Mouse (Mus musculus) erythroblast, adult 5-6 weeks (primary cell): ENCODE measurements around the gene Fam196a. TPM values are rescaled to one million over a fixed set of nuclear protein-coding genes. Genes with fewer than 3 reads are reported as not detected.

Source experiments
- ATAC-seq: replicated peaks from 2 replicates; pipeline ENCODE4 v1.8.0; 2016; ENCODE audit warnings: moderate number of reproducible peaks, mild to moderate bottlenecking, moderate TSS enrichment, inconsistent platforms; ENCODE audit not compliant: poor library complexity, low FRiP score, severe bottlenecking
- total RNA-seq, 2 experiments: library from RNA; stranded (forward) in 1 of 2; stranded (reverse) in 1 of 2; fragments of 150-400 nt in 1 of 2; fragments of 200-764, 138-1000 nt in 1 of 2; gene quantifications; 2 replicates each; pipeline versions ENCODE4 v1.2.3 to v1.2.4; 2015 to 2017; ENCODE audit warnings: low replicate concordance in 2 of 2

Gene Fam196a
- total RNA-seq (2015; ENCODE audit: low replicate concordance) (not detected in 2 replicates), total RNA-seq (2017; ENCODE audit: low replicate concordance) (0.14 TPM in 1 of 2 replicates, not detected in the other)

GRCm38 (mm10) chr7:134937927-134938609 is at the start of gene Fam196a:
Gene Fam196a (minus strand): TSS chr7:134938430.
- no peak for ATAC-seq

- no peak for ATAC-seq
Observed at GRCm38 (mm10) chr7:134961608-134962007, 23.4 kb upstream of the Fam196a start.

- ATAC-seq = no peak
Observed at GRCm38 (mm10) chr7:134960871-134961270, 22.6 kb upstream of the Fam196a start.

- no peak for ATAC-seq
Observed at GRCm38 (mm10) chr7:134959086-134959485, 20.9 kb upstream of the Fam196a start.

GRCm38 (mm10) chr7:134945925-134946716 is 7.9 kb upstream of the Fam196a start:
- no peak for ATAC-seq

GRCm38 (mm10) chr7:134943701-134944100 is 5.5 kb upstream of the Fam196a start:
- no peak for ATAC-seq

- ATAC-seq = no peak
Observed at GRCm38 (mm10) chr7:134943063-134943462, 4.8 kb upstream of the Fam196a start.

- ATAC-seq = no peak
Observed at GRCm38 (mm10) chr7:134941891-134942290, 3.7 kb upstream of the Fam196a start.

GRCm38 (mm10) chr7:134937471-134937926 is 731 bp downstream of the Fam196a start:
- ATAC-seq = no peak

GRCm38 (mm10) chr7:134931886-134932285 is 6.3 kb downstream of the Fam196a start:
- ATAC-seq = no peak

GRCm38 (mm10) chr7:134901992-134902391 is 36.2 kb downstream of the Fam196a start:
- no peak for ATAC-seq

GRCm38 (mm10) chr7:134899462-134899861 is 38.8 kb downstream of the Fam196a start:
- ATAC-seq = no peak

GRCm38 (mm10) chr7:134894604-134895003 is 43.6 kb downstream of the Fam196a start:
- ATAC-seq = no peak

- ATAC-seq = no peak
Observed at GRCm38 (mm10) chr7:134892972-134893371, 45.3 kb downstream of the Fam196a start.

- no peak for ATAC-seq
Observed at GRCm38 (mm10) chr7:134892449-134892871, 45.8 kb downstream of the Fam196a start.

GRCm38 (mm10) chr7:134883516-134883915 is 54.7 kb downstream of the Fam196a start:
- ATAC-seq = no peak

- no peak for ATAC-seq
Observed at GRCm38 (mm10) chr7:134880431-134880830, 57.8 kb downstream of the Fam196a start.

- no peak for ATAC-seq
Observed at GRCm38 (mm10) chr7:134878985-134879384, 59.2 kb downstream of the Fam196a start.

GRCm38 (mm10) chr7:134872981-134873380 is 65.2 kb downstream of the Fam196a start:
- ATAC-seq = no peak

GRCm38 (mm10) chr7:134872511-134872910 is 65.7 kb downstream of the Fam196a start:
- no peak for ATAC-seq

- ATAC-seq = no peak
Observed at GRCm38 (mm10) chr7:134864175-134864574, 74.1 kb downstream of the Fam196a start.
